Mouse (Mus musculus) kidney, postnatal 10 days (tissue): ENCODE data around the gene Gm49336.

Source experiments
- DNase-seq: peaks from one replicate; pipeline ENCODE4 v3.0.0; 2021; ENCODE audit warnings: mixed read lengths

Gm49336 gene

GRCm38 (mm10) chr14:60251281-60252003, at the start of gene Gm49336, which contains the start of gene Nupl1:
Gm49336 (minus strand) TSS chr14:60251507.
Nupl1 (minus strand) TSS chr14:60251431.
- DNase-seq = peak; percentile 99

- DNase-seq = no peak
Observed at GRCm38 (mm10) chr14:60301024-60301423, 49.7 kb upstream of the Gm49336 start.

DNA sequence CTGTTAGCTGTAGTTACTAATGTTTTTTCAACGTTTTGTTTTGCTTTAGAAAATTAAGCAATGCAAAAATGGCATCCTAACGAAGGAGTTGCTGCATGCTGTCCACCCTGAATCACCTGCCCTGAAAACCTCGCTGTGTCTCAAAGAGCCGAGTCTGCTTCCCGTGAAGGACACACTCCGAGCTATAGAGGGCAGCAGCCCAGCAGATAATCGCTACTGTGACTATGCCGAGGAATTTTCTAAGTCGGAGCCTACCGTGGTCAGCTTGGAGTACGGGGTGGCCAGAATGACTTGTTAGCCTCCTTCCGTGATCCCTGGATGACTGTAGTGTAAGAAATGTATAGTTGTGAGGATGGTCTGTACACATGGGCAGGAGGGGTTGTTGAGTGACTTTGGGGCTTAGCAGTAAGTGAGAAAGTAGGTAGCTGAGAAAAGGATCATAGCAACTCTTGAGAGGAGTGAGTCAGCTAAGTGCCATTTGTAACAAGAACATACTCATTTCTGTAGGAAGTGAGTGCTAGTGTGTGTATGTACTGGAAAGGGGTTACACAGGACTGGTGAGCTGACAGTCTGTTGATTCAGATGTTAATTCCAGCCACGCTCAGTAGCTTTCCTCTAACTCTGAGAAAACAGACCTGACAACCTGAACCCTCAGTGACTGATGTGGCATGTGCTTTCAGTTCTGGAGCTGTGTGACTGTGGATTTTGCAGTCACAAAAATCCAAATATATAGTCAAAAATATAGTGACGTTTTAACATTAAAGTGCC, 49.1 kb upstream of the Gm49336 start:
- DNase-seq = no peak

DNA sequence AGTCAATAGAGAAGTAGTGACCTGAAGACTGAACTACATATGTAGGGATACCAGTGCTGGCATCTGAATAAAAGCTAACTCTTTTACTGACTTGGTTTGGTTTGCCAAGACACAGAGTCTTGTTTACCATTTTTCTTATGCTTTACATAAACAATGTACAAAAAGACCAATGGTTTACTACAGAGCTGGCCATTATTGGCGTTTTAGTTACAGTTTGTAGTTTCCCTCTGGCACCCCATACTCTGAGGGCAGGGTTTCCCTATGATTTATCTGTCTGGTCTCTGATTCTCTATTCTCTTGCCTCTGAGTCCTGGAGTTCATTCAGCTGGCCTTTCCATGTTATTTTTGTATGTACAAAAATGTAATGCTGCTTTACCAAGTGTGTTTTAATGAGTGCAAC, 44.2 kb upstream of the Gm49336 start:
- DNase-seq = no peak

GRCm38 (mm10) chr14:60290363-60290762, 39.1 kb upstream of the Gm49336 start:
- no peak for DNase-seq

DNA sequence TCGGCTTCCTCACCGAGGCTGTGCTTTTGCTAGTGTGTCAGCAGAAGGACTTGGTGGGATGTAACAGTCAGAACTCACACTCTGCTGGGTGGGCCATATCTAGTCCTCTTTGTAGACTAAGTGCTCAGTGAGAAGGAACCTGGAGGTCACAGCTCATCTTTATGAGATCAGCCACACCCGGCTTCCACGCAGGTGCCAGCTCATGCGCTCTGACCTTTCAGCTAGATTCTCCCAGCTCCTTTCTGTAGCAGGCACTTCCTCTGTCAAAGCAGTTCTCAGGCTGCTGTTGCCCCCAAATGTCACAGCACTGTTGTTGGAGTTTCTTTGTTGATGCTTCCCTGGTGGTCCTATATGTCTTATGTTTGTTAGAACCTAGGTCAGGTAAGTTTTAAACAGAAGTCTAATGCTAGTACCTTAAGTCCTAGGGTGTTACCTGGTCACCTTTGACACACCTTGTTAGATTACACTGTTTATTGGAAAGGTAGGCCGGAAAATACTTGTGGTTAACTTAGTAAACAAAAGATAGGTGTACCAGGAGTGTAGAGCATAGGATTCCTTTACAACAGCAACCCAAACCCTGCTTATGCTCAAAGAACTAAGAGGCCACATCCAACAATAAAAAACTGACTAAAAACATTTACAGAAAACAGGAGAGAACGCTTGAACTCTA, 35.0 kb upstream of the Gm49336 start:
- DNase-seq = no peak

DNA sequence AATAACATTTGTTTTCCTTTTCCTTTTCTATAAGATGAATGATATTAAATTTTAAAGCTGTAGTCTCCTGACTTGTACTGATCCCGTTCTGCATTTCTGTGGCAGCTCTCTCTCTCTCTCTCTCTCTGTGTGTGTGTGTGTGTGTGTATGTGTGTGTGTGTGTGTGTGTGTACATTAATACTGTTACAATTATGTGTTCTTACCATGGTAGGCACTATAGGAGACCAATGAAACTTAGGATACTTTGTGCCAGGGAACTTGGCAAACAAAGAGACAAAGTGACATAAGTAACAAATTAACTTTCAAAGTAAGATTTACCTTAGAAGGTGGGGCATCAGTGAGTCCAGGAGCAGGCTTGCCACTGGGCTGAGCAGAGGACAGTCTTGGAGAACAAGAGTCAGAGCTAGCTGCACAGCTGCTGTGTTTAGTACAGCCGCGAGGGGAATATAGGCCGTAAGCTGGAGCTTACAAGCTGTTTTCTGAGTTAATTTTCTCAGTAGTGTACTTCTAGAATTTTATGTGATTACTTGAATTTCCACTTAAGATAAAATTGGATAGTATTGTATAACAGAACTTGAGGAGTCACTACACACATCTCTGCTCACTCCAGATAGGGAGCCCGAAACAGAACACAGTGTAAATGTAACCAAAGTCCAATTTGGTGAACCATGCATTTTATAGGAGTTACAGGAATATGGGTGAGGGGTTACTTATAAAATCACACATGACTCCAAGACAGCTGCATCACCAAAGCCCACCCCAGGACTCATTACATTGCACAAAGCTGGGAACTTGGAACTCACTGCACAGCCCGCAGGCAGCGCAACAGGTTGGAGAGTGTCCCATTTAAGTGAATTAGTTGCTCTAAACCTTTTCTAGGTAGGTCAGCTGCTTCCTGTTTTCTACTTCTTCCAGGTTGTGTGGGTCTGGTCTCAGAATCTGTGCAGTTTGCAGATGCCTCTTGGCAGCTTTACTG, 24.3 kb upstream of the Gm49336 start:
- peak; percentile 22 for DNase-seq

DNA sequence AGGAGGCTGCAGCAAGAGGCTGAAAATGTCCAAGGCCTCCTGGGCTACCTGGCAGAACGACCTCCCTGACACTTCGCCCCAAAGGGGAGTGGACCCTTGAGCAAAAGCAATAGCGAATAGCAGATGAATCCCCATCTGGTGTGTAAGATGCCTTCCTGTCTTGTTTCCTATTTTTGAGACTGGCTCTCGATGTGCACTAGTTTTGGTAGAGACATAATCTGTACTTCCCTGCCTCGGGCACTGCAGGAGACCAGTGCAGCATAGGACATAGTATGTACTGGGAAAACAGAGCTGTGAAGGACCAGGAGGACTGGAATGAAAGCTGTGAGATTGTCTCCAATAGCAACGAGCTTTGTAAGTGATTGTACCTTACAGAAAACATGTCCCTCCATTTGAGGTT, 22.0 kb upstream of the Gm49336 start:
- DNase-seq = no peak

- DNase-seq = no peak
Observed at GRCm38 (mm10) chr14:60269333-60269732, 18.0 kb upstream of the Gm49336 start.

DNA sequence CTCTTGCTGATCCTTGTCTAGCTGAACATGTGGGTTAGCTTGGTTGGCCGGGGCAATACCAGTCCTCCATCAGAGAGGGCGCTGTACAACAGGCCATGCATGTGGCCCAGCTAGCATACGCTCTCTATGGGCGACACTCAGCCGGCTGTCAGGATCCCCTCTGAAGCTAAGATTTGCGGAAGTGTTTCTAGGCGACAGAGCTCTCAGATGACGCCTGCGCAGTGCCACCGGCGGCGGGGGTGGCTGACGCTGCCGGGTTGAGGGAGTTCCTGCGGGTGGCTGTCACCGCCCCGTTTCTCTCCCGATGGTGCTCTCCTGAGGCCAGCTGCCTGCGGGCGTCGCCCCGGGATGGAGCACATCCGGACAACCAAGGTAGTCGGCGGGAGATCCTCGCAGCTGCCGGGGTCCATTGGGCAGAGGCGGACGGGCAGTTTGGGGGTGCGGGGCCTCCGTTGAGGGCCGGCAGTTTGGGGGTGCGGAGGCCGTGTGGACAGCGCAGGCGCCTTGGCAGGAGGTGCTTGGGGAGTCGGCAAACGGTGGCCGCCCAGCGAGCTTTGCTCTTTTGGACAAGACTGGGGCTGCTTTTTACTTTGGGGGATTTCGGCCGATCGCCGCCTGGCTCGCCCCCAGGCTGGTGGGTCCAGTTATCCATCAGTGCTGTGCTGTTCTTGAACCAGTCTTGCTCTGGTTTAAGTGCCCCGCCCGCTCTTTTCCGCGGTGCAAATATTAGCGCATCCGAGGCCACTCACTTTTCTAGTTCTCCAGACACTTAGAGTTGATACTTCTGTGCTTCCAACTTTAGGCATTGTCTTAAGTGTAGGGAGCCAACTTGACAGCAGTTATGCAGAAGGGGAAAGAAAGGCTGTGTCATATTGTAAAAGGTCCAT, 13.9 kb upstream of the Gm49336 start, which contains the start of gene Mtmr6:
Gene Mtmr6, plus strand, starts transcription at position 239 of the 887 bp plus-strand sequence.
- peak; percentile 96 for DNase-seq

GRCm38 (mm10) chr14:60262316-60262715, 11.0 kb upstream of the Gm49336 start:
- DNase-seq = no peak

DNA sequence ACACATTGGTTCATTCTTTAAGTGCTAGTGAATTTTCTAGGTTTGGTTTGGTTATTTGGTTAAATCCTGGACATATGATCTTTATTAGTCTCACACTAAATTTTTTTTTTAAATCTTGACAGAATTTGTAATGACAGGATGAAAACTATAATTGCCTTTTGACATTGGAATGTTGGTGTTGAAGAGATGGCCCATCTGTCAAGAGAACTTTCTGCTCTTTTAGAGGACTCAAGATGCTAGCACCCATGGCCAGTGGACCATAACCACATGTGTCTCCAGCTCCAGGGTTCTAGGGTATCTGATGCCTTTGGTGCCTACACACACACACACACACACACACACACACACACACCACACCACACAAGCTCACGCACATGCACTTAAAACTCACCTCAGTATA, 6.5 kb upstream of the Gm49336 start:
- DNase-seq = no peak

DNA sequence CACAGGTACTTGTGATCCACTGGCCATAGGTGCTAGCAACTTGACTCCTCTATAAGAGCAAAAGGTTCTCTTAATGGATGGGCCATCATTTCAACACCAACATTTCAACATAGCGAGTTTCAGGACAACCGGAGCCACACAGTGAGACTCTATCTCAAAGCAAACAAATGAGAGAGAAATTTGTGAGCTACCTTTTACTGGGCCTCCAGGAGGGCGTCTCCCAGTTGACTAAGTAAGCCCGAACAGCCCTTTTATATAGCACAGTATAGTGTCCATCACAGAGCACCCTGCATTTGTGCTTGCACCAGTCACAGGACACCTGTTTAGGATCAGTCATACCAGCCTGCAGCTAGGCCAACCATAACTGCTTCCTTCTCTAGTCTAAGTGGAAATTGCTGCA, 5.8 kb upstream of the Gm49336 start:
- DNase-seq = no peak

DNA sequence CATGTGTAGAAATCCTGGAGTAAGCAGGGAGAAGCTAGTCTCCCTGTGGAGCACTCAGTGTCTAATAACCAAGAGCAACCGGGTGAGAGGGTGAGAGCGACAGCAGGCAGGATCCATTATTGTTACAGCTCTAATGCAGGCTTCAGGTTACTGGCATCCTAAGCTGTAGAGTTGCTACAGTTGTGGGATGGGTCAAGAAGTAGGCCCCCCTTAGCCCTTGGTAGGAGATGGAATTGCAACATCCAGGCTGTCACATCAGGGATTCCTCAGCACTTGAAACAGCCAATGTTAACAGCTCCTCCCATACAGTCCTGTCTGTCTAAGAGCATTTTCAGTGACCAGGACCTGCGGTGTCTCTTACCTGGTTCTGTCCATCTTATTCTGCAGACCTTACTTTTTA, 5.0 kb upstream of the Gm49336 start:
- no peak for DNase-seq

DNA sequence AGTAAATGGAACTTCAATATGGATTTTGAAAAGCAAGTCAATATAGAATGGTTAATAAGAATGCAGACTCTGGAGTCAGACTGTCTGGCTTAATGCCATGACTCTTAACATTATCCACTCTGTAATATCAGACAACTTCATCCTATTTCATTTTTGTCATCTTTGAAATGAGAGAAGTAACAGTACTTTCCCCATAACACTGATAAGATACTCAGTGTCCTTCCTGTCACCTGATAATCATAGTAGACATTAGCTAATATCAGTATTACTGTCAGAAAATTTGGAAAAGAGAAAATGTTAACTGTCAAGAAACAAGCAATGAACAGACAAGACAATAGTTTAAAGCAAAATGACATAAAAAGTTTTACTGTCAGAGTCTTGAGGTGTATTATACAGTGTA, 3.5 kb upstream of the Gm49336 start:
- DNase-seq = no peak

GRCm38 (mm10) chr14:60253466-60253865, 2.2 kb upstream of the Gm49336 start:
- no peak for DNase-seq

- DNase-seq = peak; percentile 41
Observed at GRCm38 (mm10) chr14:60252004-60253000, 995 bp upstream of the Gm49336 start.

DNA sequence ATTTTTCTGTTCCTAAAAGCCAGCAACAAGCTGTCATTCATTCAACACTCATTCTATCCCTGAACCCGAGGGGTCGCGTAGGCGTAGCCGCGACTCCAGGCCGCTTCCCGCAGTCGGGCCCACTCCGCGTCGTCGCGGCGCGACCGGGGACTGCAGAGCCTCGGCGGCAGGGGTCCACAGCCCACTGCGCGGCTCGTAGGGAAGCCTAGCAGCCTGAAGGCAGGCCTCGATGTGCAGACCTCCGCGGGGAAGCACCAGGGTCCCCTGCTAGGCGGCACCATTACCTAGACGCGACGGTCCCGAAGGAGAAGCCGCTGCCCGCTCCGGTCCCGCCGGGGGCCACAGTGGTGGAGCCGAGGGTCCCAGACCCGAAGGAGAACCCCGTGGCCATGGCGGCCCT, 428 bp downstream of the Gm49336 start:
- no peak for DNase-seq

GRCm38 (mm10) chr14:60250366-60250765, 941 bp downstream of the Gm49336 start:
- no peak for DNase-seq

GRCm38 (mm10) chr14:60238551-60238950, 12.8 kb downstream of the Gm49336 start:
- no peak for DNase-seq
